Mouse (Mus musculus) thymus, adult 2 months (tissue): ENCODE measurements around the gene Nrxn2.

ENCODE experiments used
- CTCF ChIP-seq: fragments of 200-500 bp; IDR thresholded peaks from 2 replicates; pipeline ENCODE4 v1.5.1; 2012; ENCODE audit warnings: mild to moderate bottlenecking, control low read depth, low read length, moderate library complexity, borderline replicate concordance; ENCODE audit not compliant: control insufficient read depth, poor library complexity, insufficient read depth; ENCODE audit errors: extremely low read depth
- POLR2A ChIP-seq: fragments of 200-500 bp; IDR thresholded peaks from 2 replicates; pipeline ENCODE4 v1.6.1; 2012; ENCODE audit warnings: mild to moderate bottlenecking, low read length, control low read depth, moderate library complexity; ENCODE audit not compliant: control insufficient read depth, poor library complexity, insufficient read depth; ENCODE audit errors: extremely low read depth

DNA sequence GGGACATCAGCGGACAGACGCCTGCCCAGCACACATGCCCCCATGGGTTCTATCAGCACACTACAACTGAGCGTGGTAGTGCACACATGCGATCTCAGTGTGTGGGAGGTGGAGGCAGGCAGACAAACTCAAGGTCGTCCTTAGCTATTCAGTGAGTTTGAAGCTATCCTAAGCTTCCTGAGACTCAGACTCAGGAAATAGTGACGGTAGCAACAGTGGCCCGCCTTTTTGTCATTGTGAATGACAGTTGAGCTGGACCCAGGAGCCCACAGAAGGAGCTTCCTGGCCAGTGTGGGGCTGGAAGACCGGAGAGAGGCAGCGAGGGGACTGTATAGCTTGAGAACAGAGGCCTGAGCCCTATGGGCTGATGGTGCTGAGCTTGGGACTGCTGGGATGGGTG, 54.3 kb downstream of the Nrxn2 start:
- TF ChIP-seq CTCF (no peak), POLR2A (no peak)
